Mouse (Mus musculus) small intestine, adult 2 months (tissue): Measurements from ENCODE around the gene Cabp7.

Source experiments
- CTCF ChIP-seq: fragments of 200-500 bp; IDR thresholded peaks from 2 replicates; pipeline ENCODE4 v1.5.1; 2012; ENCODE audit warnings: low read depth, mild to moderate bottlenecking, control low read depth, inconsistent platforms, low read length, moderate library complexity, mixed read lengths; ENCODE audit not compliant: insufficient replicate concordance, insufficient read length; ENCODE audit errors: extremely low read depth
- POLR2A ChIP-seq: fragments of 200-500 bp; IDR thresholded peaks from 2 replicates; pipeline ENCODE4 v1.6.1; 2012; ENCODE audit warnings: low read depth, mild to moderate bottlenecking, control low read depth, inconsistent platforms, low read length, moderate library complexity

DNA sequence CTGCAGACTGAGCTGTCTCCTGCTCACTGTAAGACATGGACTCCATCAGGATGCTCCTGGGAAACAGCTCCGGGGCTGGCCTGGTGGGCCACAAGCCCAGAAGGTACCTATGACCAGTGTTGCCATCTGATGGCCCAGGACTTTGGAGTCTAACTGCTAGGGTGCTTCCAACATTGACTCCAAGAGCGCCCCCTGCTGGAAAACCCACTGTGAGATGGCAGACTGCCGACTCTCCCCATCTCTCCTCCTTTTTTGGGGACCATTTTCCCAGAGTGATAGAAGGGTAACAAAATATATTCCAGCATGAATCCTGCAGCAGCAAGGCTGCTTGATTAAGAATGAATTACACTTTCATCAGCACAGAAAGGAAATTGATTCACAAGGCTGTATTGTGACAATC lies 26.3 kb upstream of the Cabp7 start:
- TF ChIP-seq POLR2A (no peak), CTCF (peak; percentile 73; the same call in 1 of the 2 replicates)
